Mouse (Mus musculus) liver, adult 2 months (tissue): Measurements from ENCODE around the gene Serpina3f. TPM values are rescaled to one million over a fixed set of nuclear protein-coding genes. Genes with fewer than 3 reads are reported as not detected.
"Not testable (repeated sequence)": the region's sequence is repeated elsewhere in the genome, so short reads cannot be mapped to it uniquely, and the experiment has no call there.

Experiments used
- DNase-seq: peaks from one replicate; pipeline ENCODE4 v3.0.0-alpha.2; 2011; ENCODE audit warnings: low read depth, low spot score; ENCODE audit errors: extremely low read depth
- H3K27ac ChIP-seq: fragments of 200-500 bp; replicated peaks from 2 replicates; pipeline ENCODE4 v1.5.1; 2012; ENCODE audit warnings: low read depth, mild to moderate bottlenecking, control low read depth, inconsistent platforms, low read length; ENCODE audit not compliant: insufficient read depth
- H3K27me3 ChIP-seq: fragments of 200-500 bp; 2 replicates; pipeline ENCODE4 v1.6.1; 2012; ENCODE audit warnings: mild to moderate bottlenecking, moderate library complexity, low read length, inconsistent platforms; ENCODE audit not compliant: control insufficient read depth, insufficient read depth
- H3K36me3 ChIP-seq: fragments of 200-500 bp; 2 replicates; pipeline ENCODE4 v1.6.1; 2012; ENCODE audit warnings: low read length, inconsistent platforms; ENCODE audit not compliant: control insufficient read depth, insufficient read depth
- H3K4me1 ChIP-seq: fragments of 200-500 bp; 2 replicates; pipeline ENCODE4 v1.6.1; 2011; ENCODE audit warnings: low read length; ENCODE audit not compliant: control insufficient read depth, insufficient read depth
- H3K4me3 ChIP-seq: fragments of 200-500 bp; 2 replicates; pipeline ENCODE4 v1.5.1; 2011; ENCODE audit warnings: low read depth, mild to moderate bottlenecking, control low read depth, low read length, moderate library complexity; ENCODE audit not compliant: insufficient read depth
- H3K79me2 ChIP-seq: fragments of 200-500 bp; 2 replicates; pipeline ENCODE4 v1.6.1; 2012; ENCODE audit warnings: inconsistent platforms, mild to moderate bottlenecking, low read length, moderate library complexity; ENCODE audit not compliant: control insufficient read depth, insufficient read depth
- H3K9ac ChIP-seq: fragments of 200-500 bp; 2 replicates; pipeline ENCODE4 v1.6.1; 2012; ENCODE audit warnings: low read depth, mild to moderate bottlenecking, control low read depth, inconsistent platforms, low read length
- CTCF ChIP-seq: fragments of 200-500 bp; IDR thresholded peaks from 2 replicates; pipeline ENCODE4 v1.5.1; 2011; ENCODE audit warnings: low read depth, low read length, control low read depth
- POLR2A ChIP-seq: fragments of 200-500 bp; IDR thresholded peaks from 2 replicates; pipeline ENCODE4 v1.6.1; 2011; ENCODE audit warnings: low read length, control low read depth; ENCODE audit not compliant: insufficient read depth; ENCODE audit errors: extremely low read depth
- WGBS: fragments of 180-500 bp; shearing (Covaris S2); methylation state at CpG from one replicate; pipeline ENCODE4 v1.1.7; 2018; 5-methylcytosine and 5-hydroxymethylcytosine counted together
- polyA plus RNA-seq: library from polyadenylated mRNA; depleted of rRNA; stranded (reverse); fragments of >200 nt; gene quantifications from 2 replicates; pipeline ENCODE4 v1.2.3, GENCODE M21; 2012
- total RNA-seq: library from RNA; depleted of rRNA; stranded (reverse); fragments of >200 nt; gene quantifications from 2 replicates; pipeline ENCODE4 v1.2.3, GENCODE M21; 2014

The Serpina3f gene
- total and polyA plus RNA-seq, 2 experiments: 2.2 to 2.9 TPM

DNA sequence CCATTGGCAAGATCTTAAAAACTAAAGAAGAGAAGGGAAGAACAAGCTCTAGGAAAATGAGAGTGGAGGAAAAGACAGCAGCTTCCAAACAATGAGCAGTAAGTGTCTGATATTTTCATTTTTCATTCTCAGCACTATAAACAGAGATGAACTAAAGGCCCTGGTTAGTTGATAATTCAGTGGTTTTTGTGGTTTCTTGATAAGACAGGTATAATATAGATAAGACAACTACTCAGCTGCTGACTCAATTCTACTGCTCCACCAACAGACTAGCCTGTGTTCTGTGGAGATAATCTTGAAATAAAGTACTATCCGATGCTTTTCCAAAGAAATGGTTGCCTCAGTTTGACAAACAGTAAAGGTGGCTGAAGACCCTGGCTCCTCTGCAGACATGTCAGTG, 905 bp downstream of the Serpina3f start:
- Histone ChIP-seq H3K4me1 (peaks cover 2% of the 10 kb centered on the region; the same call in 1 of the 2 replicates), H3K27me3 (no peaks in the 10 kb centered on the region), H3K4me3 (no peak overlapping the region), H3K79me2 (no peaks in the 10 kb centered on the region), H3K9ac (no peak overlapping the region), H3K27ac (no peak overlapping the region), H3K36me3 (no peaks in the 10 kb centered on the region)
- TF ChIP-seq CTCF (no peak), POLR2A (no peak)
- no peak for DNase-seq
- 82% methylated on average over 1 of the region's 1 CpGs for WGBS

DNA sequence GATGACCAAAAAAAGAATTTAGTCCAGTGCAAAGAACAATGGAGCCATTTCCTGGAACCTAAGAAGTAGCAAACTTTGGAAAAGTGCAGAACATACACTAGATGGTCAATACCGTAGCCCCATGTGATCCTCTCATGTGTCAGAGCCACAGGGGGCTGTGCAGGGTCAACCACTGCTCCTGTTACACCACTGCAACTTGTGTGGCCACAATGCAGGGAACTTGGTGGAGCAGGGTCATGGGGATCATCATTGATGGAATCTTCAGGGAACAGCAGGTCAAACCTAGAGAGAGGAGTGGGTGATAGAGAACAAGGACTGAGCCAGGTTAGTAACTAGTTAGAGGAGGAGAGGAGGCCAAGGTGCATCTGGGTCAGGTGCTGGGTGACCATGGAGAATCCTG, 7.3 kb downstream of the Serpina3f start:
- no peak for DNase-seq
- no peak overlapping the region for H3K9ac ChIP-seq
- TF ChIP-seq CTCF: no peak
- TF ChIP-seq POLR2A: no peak
- peaks cover 13% of the 10 kb centered on the region for H3K4me1 ChIP-seq
- WGBS: 83% methylated on average over 1 of the region's 1 CpGs
- no peaks in the 10 kb centered on the region for H3K36me3 ChIP-seq
- no peak overlapping the region for H3K27ac ChIP-seq
- no peaks in the 10 kb centered on the region for H3K79me2 ChIP-seq
- H3K27me3 ChIP-seq: no peaks in the 10 kb centered on the region
- no peak overlapping the region for H3K4me3 ChIP-seq

DNA sequence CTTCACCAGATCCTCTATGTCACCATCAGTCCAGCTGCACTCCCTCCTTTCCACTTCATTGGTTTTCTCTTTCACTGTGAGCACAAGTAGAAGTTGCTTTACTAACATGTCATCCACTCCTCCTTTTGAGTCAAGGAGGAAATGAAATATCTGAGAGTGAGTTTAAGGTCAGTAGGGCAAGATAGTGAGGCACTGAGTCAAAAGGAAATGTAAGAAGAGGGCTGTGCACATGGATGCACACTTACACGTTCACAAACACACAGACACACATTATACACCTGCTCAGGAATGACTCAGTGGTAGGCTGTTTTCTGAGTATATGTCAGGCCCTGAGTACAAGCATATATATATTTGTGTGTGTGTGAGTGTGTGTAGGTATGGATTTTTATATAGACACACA, 9.3 kb downstream of the Serpina3f start:
- Histone ChIP-seq H3K9ac (no peak overlapping the region), H3K79me2 (no peaks in the 10 kb centered on the region), H3K27me3 (no peaks in the 10 kb centered on the region), H3K4me1 (peaks cover 13% of the 10 kb centered on the region), H3K27ac (no peak overlapping the region), H3K4me3 (no peak overlapping the region), H3K36me3 (no peaks in the 10 kb centered on the region)
- 77% methylated on average over 1 of the region's 1 CpGs for WGBS
- no peak for DNase-seq
- no peak for TF ChIP-seq POLR2A
- TF ChIP-seq CTCF: no peak

DNA sequence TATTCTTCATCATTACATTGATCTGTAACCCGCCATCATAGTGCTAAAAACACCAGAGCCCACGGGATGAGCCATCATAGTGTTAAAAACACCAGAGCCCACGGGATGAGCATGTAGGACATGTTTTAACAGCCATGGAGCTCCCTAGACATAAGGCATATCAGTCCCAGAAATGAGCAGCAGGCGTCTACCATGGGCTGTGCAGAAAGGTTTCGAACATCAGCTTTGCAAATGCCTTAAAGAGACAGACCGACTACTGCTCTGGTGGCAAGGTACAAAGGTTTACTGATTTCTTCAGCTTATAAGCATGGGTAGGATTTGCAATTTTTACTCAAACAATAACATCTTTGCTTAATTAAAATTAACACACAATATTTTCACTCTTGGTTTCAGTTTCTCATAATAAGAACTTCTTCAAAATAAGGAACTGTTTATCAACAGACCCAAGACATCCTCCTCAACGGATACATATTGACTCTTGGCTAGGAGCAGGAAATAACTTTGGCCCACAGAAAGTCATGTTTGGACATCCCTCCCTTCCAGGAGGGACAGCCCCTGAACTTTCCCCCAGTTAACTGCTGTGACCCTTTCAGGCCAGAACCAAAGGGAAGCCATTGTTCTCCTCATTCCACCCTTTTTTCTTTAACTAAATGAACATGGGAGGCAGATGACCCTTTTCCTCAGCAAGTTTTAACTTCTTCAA, 10.4 kb downstream of the Serpina3f start:
- Histone ChIP-seq H3K4me3 (no peak overlapping the region), H3K36me3 (no peaks in the 10 kb centered on the region), H3K9ac (no peak overlapping the region), H3K4me1 (peaks cover 13% of the 10 kb centered on the region), H3K79me2 (no peaks in the 10 kb centered on the region), H3K27me3 (no peaks in the 10 kb centered on the region), H3K27ac (no peak overlapping the region; the same call in 1 of the 2 replicates)
- TF ChIP-seq CTCF (no peak), POLR2A (no peak)
- WGBS: 50% methylated on average over 7 of the region's 7 CpGs
- peak; percentile 66 for DNase-seq

DNA sequence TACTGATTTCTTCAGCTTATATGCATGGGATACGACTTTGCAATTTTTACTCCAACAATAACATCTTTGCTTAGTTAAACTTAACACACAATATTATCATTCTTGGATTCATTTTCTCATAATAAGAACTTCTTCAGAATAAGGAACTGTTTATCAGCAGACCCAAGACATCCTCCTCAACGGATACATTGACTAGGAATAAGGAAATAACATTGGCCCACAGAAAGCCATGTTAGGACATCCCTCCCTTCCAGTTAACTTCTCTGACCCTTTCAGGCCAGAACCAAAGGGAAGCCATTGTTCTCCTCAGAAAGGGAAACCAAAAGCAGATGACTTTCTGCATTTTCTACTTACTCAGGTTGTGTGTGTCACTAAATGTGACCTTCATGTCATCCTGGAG, 16.4 kb downstream of the Serpina3f start:
- no peaks in the 10 kb centered on the region for H3K27me3 ChIP-seq

DNA sequence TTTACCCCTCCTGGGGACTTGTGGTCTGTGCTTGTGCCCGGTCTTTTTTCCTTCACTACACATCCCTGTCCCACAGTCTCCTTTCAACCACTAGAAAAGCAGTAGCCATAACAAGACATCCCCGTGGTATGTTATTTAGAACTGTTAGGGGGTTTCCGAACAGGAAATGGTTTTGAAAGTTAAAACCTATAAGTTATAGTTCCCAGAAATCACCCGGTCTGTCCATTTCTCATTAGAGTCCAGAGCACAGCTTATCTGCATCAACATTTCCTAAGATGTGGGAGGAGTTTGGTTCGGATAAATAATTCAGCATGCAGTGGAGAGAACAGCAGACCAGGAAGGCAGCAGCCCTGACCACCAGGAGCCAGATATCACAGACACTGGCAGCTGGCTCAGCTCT, 21.6 kb downstream of the Serpina3f start, which contains the start of gene Serpina3g:
Gene Serpina3g, plus strand, starts transcription at position 331 of the 400 bp plus-strand sequence.
- Histone ChIP-seq H3K4me3 (peak within 1 kb of the TSS; percentile 44), H3K27ac (peak within 1 kb of the TSS; percentile 68), H3K27me3 (no peaks in the 10 kb centered on the region), H3K9ac (peak within 1 kb of the TSS; percentile 50), H3K36me3 (no peaks in the 10 kb centered on the region), H3K79me2 (no peaks in the 10 kb centered on the region; the same call in 1 of the 2 replicates), H3K4me1 (peaks cover 13% of the 10 kb centered on the region; the same call in 1 of the 2 replicates)
- TF ChIP-seq CTCF (no peak), POLR2A (no peak)
- 61% methylated on average over 5 of the region's 5 CpGs for WGBS
- DNase-seq: peak; percentile 10

More for the DNA sequence above, 16.4 kb downstream of the Serpina3f start:
- peak overlapping the region; percentile 46 for H3K27ac ChIP-seq
- TF ChIP-seq POLR2A: no peak
- no peak for TF ChIP-seq CTCF
- 65% methylated on average over 2 of the region's 2 CpGs for WGBS
- H3K79me2 ChIP-seq: no peaks in the 10 kb centered on the region
- no peak overlapping the region for H3K9ac ChIP-seq
- H3K4me1 ChIP-seq: peaks cover 13% of the 10 kb centered on the region; the same call in 1 of the 2 replicates
- no peak overlapping the region for H3K4me3 ChIP-seq
- no peaks in the 10 kb centered on the region for H3K36me3 ChIP-seq
- peak; percentile 43 for DNase-seq

DNA sequence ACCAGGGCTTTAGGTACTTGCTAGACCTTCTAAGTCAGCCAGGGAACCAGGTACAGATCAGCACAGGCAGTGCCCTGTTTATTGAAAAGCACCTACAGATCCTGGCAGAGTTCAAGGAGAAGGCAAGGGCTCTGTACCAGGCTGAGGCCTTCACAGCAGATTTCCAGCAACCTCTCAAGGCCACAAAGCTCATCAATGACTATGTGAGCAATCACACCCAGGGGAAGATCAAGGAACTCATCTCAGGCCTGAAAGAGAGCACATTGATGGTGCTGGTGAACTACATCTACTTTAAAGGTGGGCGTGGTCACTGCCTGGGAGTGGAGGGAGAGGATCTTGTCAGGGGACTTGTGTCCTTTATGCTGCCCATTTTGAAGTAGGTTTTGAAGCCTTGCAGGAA, 23.7 kb downstream of the Serpina3f start:
- H3K4me1 ChIP-seq, H3K27me3 ChIP-seq, H3K36me3 ChIP-seq, H3K9ac ChIP-seq, H3K27ac ChIP-seq, DNase-seq, H3K79me2 ChIP-seq, H3K4me3 ChIP-seq: not testable (repeated sequence)
- WGBS: 94% methylated on average over 1 of the region's 1 CpGs
